Mouse (Mus musculus): ENCODE data around the gene 4930590J08Rik. TPM values are rescaled to one million over a fixed set of nuclear protein-coding genes. Genes with fewer than 3 reads are reported as not detected.

4930590J08Rik gene
- total and polyA plus RNA-seq, 3 experiments, result 0.33 to 0.42 TPM; not detected in 1

- H3K36me3 ChIP-seq (ENCODE audit: control insufficient read depth in 1 of 2, insufficient read depth in 2 of 2, low read length in 2 of 2), result no peaks in the 10 kb centered on the region
- TF ChIP-seq MAX (IDR thresholded peaks at IDR 0.05; ENCODE audit: low read length), result no peak
- no peak for TF ChIP-seq CHD2 (IDR thresholded peaks at IDR 0.05; ENCODE audit: low read length)
- no peak for TF ChIP-seq ZKSCAN1 (IDR thresholded peaks at IDR 0.05; ENCODE audit: low read depth, low read length)
- no peak for TF ChIP-seq GABPA (IDR thresholded peaks at IDR 0.05; ENCODE audit: low read depth, low read length)
- no peak for TF ChIP-seq JUND (IDR thresholded peaks at IDR 0.05; ENCODE audit: low read depth, low read length)
- no peak for TF ChIP-seq MXI1 (IDR thresholded peaks at IDR 0.05; ENCODE audit: low read depth, low read length)
- no peak for TF ChIP-seq POLR2A (IDR thresholded peaks at IDR 0.05; ENCODE audit: control insufficient read depth in 1 of 2, insufficient read depth in 1 of 2, low read depth in 1 of 2, low read length in 2 of 2, poor library complexity in 1 of 2)
- no peak for TF ChIP-seq RCOR1 (IDR thresholded peaks at IDR 0.05; ENCODE audit: low read depth, low read length)
- TF ChIP-seq ZC3H11A (IDR thresholded peaks at IDR 0.05; ENCODE audit: low read depth, low read length), result no peak
- no peak for TF ChIP-seq USF1 (IDR thresholded peaks at IDR 0.05; ENCODE audit: low read depth, low read length)
- TF ChIP-seq TAL1 (IDR thresholded peaks at IDR 0.05; ENCODE audit: low read length), result no peak
- TF ChIP-seq MYB (IDR thresholded peaks at IDR 0.05; ENCODE audit: low read depth, low read length), result no peak
- TF ChIP-seq MYC (IDR thresholded peaks at IDR 0.05; ENCODE audit: low read depth, low read length), result no peak
- TF ChIP-seq E2F4 (IDR thresholded peaks at IDR 0.05; ENCODE audit: borderline replicate concordance, low read depth, low read length), result no peak
- TF ChIP-seq BHLHE40 (IDR thresholded peaks at IDR 0.05; ENCODE audit: borderline replicate concordance, low read depth, low read length), result no peak
- TF ChIP-seq RAD21 (IDR thresholded peaks at IDR 0.05; ENCODE audit: low read depth, low read length), result no peak
- no peak overlapping the region for H3K27ac ChIP-seq (ENCODE audit: control insufficient read depth, low read depth, low read length)
- H3K27me3 ChIP-seq (ENCODE audit: control insufficient read depth in 1 of 2, insufficient read depth in 2 of 2, low read length in 2 of 2), result peaks cover 5 to 14% of the 10 kb centered on the region in 2 experiments
- no peak for DNase-seq (ENCODE audit: low read depth, low spot score)
- no peaks in the 10 kb centered on the region for H3K79me2 ChIP-seq (ENCODE audit: control insufficient read depth, insufficient read depth, low read length, poor library complexity)
- H3K9me3 ChIP-seq (replicated peaks; ENCODE audit: insufficient read depth, low read length), result no peaks in the 10 kb centered on the region
- no peaks in the 10 kb centered on the region for H3K4me1 ChIP-seq (ENCODE audit: control insufficient read depth in 1 of 2, insufficient read depth in 2 of 2, low read length in 2 of 2)
- H3K9ac ChIP-seq (ENCODE audit: control insufficient read depth, low read depth, low read length, poor library complexity, severe bottlenecking), result no peak overlapping the region
- no peak overlapping the region for H3K4me3 ChIP-seq (ENCODE audit: control insufficient read depth in 1 of 2, insufficient read depth in 1 of 2, low read depth in 2 of 2, low read length in 2 of 2)
These were observed 57.6 kb downstream of the 4930590J08Rik start for GRCm38 (mm10) chr6:91960028-91960811.

GRCm38 (mm10) chr6:91963429-91963828, 60.8 kb downstream of the 4930590J08Rik start:
- H3K9me3 ChIP-seq (replicated peaks; ENCODE audit: insufficient read depth, low read length), result no peaks in the 10 kb centered on the region
- no peak overlapping the region for H3K9ac ChIP-seq (ENCODE audit: control insufficient read depth, low read depth, low read length, poor library complexity, severe bottlenecking)
- H3K4me1 ChIP-seq (ENCODE audit: control insufficient read depth in 1 of 2, insufficient read depth in 2 of 2, low read length in 2 of 2), result no peaks in the 10 kb centered on the region
- no peak for DNase-seq (ENCODE audit: low read depth, low spot score)
- TF ChIP-seq POLR2A (IDR thresholded peaks at IDR 0.05; ENCODE audit: control insufficient read depth in 1 of 2, insufficient read depth in 1 of 2, low read depth in 1 of 2, low read length in 2 of 2, poor library complexity in 1 of 2) (no peak), ZMIZ1 (IDR thresholded peaks at IDR 0.05; ENCODE audit: low read depth, low read length) (no peak), E2F4 (IDR thresholded peaks at IDR 0.05; ENCODE audit: borderline replicate concordance, low read depth, low read length) (no peak), MXI1 (IDR thresholded peaks at IDR 0.05; ENCODE audit: low read depth, low read length) (no peak), GATA1 (IDR thresholded peaks at IDR 0.05; ENCODE audit: low read depth, low read length) (no peak), MAX (IDR thresholded peaks at IDR 0.05; ENCODE audit: low read length) (no peak), CHD2 (IDR thresholded peaks at IDR 0.05; ENCODE audit: low read length) (no peak), SIN3A (IDR thresholded peaks at IDR 0.05; ENCODE audit: low read length) (no peak), POLR2AphosphoS5 (IDR thresholded peaks at IDR 0.05; ENCODE audit: borderline replicate concordance, low read depth, low read length) (no peak), TBP (IDR thresholded peaks at IDR 0.05; ENCODE audit: low read depth, low read length) (no peak), RCOR1 (IDR thresholded peaks at IDR 0.05; ENCODE audit: low read depth, low read length) (no peak), USF2 (IDR thresholded peaks at IDR 0.05; ENCODE audit: borderline replicate concordance in 1 of 2, insufficient read depth in 1 of 2, low read depth in 1 of 2, low read length in 2 of 2) (no peak), KAT2A (conservative IDR thresholded peaks at IDR 0.05; ENCODE audit: low read depth, low read length) (no peak), ZNF384 (IDR thresholded peaks at IDR 0.05; ENCODE audit: low read depth, low read length) (no peak)
- H3K27me3 ChIP-seq (ENCODE audit: control insufficient read depth in 1 of 2, insufficient read depth in 2 of 2, low read length in 2 of 2), result peaks cover 5 to 14% of the 10 kb centered on the region in 2 experiments
- no peaks in the 10 kb centered on the region for H3K36me3 ChIP-seq (ENCODE audit: control insufficient read depth in 1 of 2, insufficient read depth in 2 of 2, low read length in 2 of 2)
- H3K27ac ChIP-seq (ENCODE audit: control insufficient read depth, low read depth, low read length), result no peak overlapping the region
- H3K4me3 ChIP-seq (ENCODE audit: control insufficient read depth in 1 of 2, insufficient read depth in 1 of 2, low read depth in 2 of 2, low read length in 2 of 2), result no peak overlapping the region
- no peaks in the 10 kb centered on the region for H3K79me2 ChIP-seq (ENCODE audit: control insufficient read depth, insufficient read depth, low read length, poor library complexity)
